Mouse (Mus musculus) cerebellum, adult 2 months (tissue): Measurements from ENCODE around the gene Dhx29. TPM values are rescaled to one million over a fixed set of nuclear protein-coding genes. Genes with fewer than 3 reads are reported as not detected.

Experiments used
- DNase-seq, 2 experiments: peaks; one replicate each; pipeline ENCODE4 v3.0.0; 2021
- H3K27ac ChIP-seq: fragments of 200-500 bp; 2 replicates; pipeline ENCODE4 v1.5.1; 2012; ENCODE audit warnings: low read length, control low read depth, inconsistent platforms; ENCODE audit not compliant: insufficient read depth
- H3K27me3 ChIP-seq: fragments of 200-500 bp; 2 replicates; pipeline ENCODE4 v1.6.1; 2012; ENCODE audit warnings: inconsistent platforms, mild to moderate bottlenecking, low read length, moderate library complexity; ENCODE audit not compliant: control insufficient read depth, insufficient read depth
- H3K4me1 ChIP-seq: fragments of 200-500 bp; 2 replicates; pipeline ENCODE4 v1.6.1; 2011; ENCODE audit warnings: low read length; ENCODE audit not compliant: control insufficient read depth, insufficient read depth
- H3K4me3 ChIP-seq: fragments of 200-500 bp; replicated peaks from 2 replicates; pipeline ENCODE3; 2011; ENCODE audit warnings: mild to moderate bottlenecking, low read depth, low read length, control low read depth; ENCODE audit not compliant: insufficient read depth
- CTCF ChIP-seq: fragments of 200-500 bp; IDR thresholded peaks from 2 replicates; pipeline ENCODE4 v1.5.1; 2011; ENCODE audit warnings: low read depth, mild to moderate bottlenecking, control low read depth, low read length, moderate library complexity, borderline replicate concordance; ENCODE audit not compliant: insufficient read depth
- POLR2A ChIP-seq: fragments of 200-500 bp; IDR thresholded peaks from 2 replicates; pipeline ENCODE4 v1.6.1; 2011; ENCODE audit warnings: low read length, control low read depth, borderline replicate concordance; ENCODE audit not compliant: insufficient read depth
- WGBS: fragments of 180-500 bp; shearing (Covaris S2); methylation state at CpG from one replicate; pipeline ENCODE4 v1.1.7; 2018; 5-methylcytosine and 5-hydroxymethylcytosine counted together
- polyA plus RNA-seq: library from polyadenylated mRNA; depleted of rRNA; stranded (reverse); fragments of >200 nt; gene quantifications from 2 replicates; pipeline ENCODE4 v1.2.3, GENCODE M21; 2012; rRNA removed

The Dhx29 gene
- polyA plus RNA-seq = 12.3 and 12.9 TPM in 2 replicates

DNA sequence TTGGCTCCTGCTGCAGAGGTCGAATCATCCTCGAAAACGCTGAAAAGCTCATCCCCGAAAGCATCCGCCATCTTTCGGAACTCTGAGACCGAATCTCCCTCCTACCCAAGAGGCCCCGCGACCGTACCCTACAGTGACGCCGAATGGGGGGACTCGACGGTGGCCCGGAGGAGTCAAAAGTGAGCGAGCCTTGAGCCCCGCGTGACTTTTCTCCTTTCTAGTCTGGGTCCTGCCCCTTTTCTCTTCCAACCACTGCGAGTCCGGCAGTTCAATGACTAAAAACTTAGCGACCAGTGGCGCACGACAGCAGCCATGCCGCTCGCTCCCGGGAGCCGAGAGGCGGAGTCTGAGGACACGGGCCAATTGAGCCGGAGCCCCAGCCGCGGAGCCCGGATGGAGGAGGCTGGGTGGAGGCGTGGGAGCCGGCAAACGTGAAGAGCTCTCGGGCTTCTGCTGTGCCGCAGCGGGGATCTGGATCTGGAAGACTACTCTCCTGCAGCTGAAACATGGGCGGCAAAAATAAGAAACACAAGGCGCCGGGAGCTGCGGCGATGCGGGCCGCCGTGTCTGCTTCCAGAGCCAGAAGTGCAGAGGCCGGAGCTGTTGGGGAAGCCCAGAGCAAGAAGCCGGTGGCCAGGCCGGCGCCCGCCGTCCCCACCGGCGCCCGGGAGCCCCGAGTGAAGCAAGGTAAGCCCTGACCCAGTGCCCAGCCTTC is at the start of gene Dhx29, which contains the start of gene Mtrex:
Dhx29 (plus strand) TSS at position 168 of the 715 bp plus-strand sequence.
Mtrex (minus strand) TSS at position 112 of the 715 bp plus-strand sequence.
- H3K27me3 ChIP-seq = no peaks in the 10 kb centered on the region
- H3K4me1 ChIP-seq = peaks cover 7% of the 10 kb centered on the region
- TF ChIP-seq POLR2A = peak; percentile 38; the same call in 1 of the 2 replicates
- no peak for TF ChIP-seq CTCF
- DNase-seq = peak; percentile 99 to 100
- H3K27ac ChIP-seq = no peak within 1 kb of the TSS
- WGBS = under 1% methylated on average over 56 of the region's 57 CpGs
- H3K4me3 ChIP-seq = peak within 1 kb of the TSS; percentile 81

DNA sequence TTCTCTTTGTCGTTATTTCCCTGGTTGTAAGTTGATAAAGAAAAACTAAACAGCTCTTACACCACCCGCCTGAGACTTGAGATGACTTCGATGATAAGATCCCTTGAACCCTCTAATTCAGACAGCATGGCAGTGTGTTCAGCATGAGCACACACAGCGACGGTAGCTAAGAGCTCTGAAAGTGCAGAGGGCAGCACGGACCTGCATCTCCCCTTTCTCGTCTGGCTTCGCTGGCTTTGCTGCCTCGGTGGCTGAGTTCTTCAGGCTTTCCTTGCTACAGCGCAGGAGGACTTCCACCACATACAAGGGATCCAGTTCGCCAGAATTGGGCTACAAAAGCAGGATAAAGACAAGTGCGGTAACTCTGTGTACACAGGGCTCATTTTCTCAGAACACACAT is 40.0 kb upstream of the Dhx29 start:
- H3K4me1 ChIP-seq = no peaks in the 10 kb centered on the region
- H3K27me3 ChIP-seq = no peaks in the 10 kb centered on the region
- 94% methylated on average over 12 of the region's 12 CpGs for WGBS
- DNase-seq = no peak
- TF ChIP-seq POLR2A (no peak), CTCF (no peak)
- H3K4me3 ChIP-seq = no peak overlapping the region
- H3K27ac ChIP-seq = no peak overlapping the region

DNA sequence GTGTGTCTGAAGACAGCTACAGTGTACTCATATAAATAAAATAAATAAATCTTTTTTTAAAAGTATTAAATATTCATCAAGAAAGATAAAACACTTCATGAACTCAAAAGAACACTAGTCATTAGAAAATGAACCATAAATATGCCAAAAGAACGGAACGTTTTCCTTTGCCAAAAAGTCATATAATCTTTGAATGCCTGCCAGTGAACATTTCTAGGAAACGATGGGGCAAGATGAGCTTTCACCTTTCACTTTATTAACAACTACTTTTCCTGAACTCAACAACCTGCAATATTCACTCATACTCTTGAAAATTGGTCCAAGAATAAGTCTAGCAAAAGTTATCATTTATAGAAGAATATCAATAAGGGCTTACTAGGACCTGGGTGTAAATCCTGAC is 25.1 kb upstream of the Dhx29 start:
- no peaks in the 10 kb centered on the region for H3K4me1 ChIP-seq
- DNase-seq = no peak
- TF ChIP-seq CTCF (no peak), POLR2A (no peak)
- H3K27me3 ChIP-seq = no peaks in the 10 kb centered on the region
- WGBS = 57% methylated on average over 3 of the region's 3 CpGs
- H3K4me3 ChIP-seq = no peak overlapping the region
- no peak overlapping the region for H3K27ac ChIP-seq

DNA sequence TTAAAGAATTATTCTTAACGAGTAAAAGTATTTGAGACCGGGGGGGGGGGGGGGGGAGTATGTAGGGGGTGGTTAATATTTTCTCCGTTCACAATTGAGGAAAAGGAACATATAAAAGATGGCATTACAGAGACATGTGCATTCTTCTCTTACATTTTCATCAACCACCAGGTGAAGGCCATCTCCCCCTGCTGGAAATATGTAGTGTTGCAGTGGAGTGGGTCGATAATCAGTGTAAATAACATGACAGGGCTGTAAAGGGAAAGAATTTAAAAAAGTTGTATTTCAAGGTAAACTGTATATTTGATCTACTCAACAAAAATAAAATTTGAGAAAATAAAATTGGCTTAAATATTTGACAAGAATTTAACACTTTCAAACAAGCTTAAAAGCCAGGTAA is 17.6 kb upstream of the Dhx29 start:
- Histone ChIP-seq H3K4me1 (no peaks in the 10 kb centered on the region), H3K4me3 (no peak overlapping the region), H3K27ac (no peak overlapping the region), H3K27me3 (no peaks in the 10 kb centered on the region)
- 50% methylated on average over 4 of the region's 4 CpGs for WGBS
- DNase-seq = peak; percentile 15 to 17
- TF ChIP-seq POLR2A = no peak
- TF ChIP-seq CTCF = peak; percentile 46; the same call in 1 of the 2 replicates

DNA sequence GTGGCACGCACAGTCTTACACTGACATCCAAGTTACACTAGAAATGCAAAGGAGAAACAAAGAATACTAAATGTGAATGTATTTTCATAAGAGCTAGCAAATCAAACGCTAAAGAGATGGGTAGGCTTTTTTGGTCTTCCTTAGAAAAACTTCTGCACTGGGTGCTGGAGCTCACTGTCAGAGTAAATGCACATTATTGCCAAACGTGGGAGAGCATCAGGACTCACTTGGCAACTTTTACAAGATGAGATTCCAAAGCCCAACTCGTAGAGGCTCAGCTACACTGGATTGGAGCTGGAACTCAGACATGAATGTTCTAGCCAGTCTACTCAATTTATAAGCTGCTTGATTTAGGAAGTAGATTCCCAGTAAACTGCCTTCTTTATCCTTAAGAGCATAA is 16.8 kb upstream of the Dhx29 start:
- no peaks in the 10 kb centered on the region for H3K4me1 ChIP-seq
- 71% methylated on average over 4 of the region's 4 CpGs for WGBS
- no peaks in the 10 kb centered on the region for H3K27me3 ChIP-seq
- no peak overlapping the region for H3K27ac ChIP-seq
- no peak for DNase-seq
- H3K4me3 ChIP-seq = no peak overlapping the region
- TF ChIP-seq CTCF (no peak), POLR2A (no peak)

DNA sequence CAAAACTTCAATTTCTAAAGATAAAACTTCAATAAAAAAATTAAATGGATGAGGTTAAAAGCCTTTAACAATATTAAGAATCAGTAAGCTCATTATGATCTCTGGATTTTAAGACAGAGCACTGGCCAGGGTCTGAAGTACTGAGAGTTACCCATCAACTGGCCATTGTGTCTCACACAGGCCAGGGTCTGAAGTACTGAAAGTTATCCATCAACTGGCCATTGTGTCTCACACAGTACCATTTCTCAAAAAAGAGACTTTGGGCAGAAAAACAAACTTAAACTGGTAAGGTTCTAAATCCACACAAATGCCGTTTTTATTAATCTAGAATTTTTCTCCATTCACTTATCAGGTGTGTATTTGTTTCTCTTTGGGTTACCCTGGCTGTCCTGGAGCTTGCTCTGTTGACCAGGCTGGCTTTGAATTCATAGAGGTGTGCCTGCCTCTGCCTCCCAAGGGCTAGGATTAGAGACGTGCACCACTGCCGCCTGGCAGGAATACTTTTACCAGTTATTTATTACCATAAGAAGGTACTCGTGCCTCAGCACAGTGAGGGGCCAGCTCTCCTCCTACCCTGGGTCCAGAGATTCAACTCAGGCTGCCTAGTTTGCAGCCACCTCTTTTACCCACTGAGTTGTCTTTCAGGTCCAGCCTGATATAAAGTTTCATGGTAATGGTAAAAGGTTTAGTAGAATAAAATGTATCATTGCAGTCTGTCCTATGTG is 8.0 kb upstream of the Dhx29 start:
- Histone ChIP-seq H3K27ac (no peak overlapping the region), H3K4me1 (no peaks in the 10 kb centered on the region), H3K4me3 (no peak overlapping the region), H3K27me3 (no peaks in the 10 kb centered on the region)
- no peak for DNase-seq
- TF ChIP-seq CTCF (no peak), POLR2A (no peak)
- WGBS = 83% methylated on average over 4 of the region's 4 CpGs

DNA sequence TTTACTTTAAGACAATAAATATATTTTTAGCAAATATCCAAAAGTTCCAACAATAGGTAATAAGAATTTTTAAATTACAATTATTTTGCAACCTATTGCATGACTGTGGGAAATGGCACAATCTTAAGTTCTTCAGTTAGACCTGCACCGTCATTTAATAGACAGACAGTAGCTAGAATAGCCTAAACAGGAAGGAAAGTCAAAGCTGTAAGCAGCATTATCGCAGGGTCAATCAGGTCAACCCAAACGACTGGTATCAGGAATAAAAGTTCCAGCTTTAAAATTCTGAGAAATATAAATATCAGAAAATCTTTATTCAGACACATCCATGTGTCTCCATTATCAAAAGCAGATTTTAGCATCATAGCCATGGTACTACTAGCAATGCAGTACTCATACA is 6.3 kb upstream of the Dhx29 start:
- 91% methylated on average over 3 of the region's 3 CpGs for WGBS
- TF ChIP-seq POLR2A (no peak), CTCF (no peak)
- no peaks in the 10 kb centered on the region for H3K27me3 ChIP-seq
- no peak for DNase-seq
- H3K4me1 ChIP-seq = peaks cover 5% of the 10 kb centered on the region
- H3K4me3 ChIP-seq = no peak overlapping the region
- no peak overlapping the region for H3K27ac ChIP-seq
